Mouse (Mus musculus): ENCODE results near the gene Xpc.

GRCm38 (mm10) chr6:91488496-91489212, 27.0 kb downstream of the Xpc start:
- TF ChIP-seq POLR2A (IDR thresholded peaks at IDR 0.05; ENCODE audit: extremely low read depth, insufficient read depth, low read length) (no peak), CTCF (IDR thresholded peaks at IDR 0.05; ENCODE audit: extremely low read depth, insufficient read depth, low read length) (no peak)
